8 mouse cellular contexts compared by ENCODE assay signal in the genomic region with DNA sequence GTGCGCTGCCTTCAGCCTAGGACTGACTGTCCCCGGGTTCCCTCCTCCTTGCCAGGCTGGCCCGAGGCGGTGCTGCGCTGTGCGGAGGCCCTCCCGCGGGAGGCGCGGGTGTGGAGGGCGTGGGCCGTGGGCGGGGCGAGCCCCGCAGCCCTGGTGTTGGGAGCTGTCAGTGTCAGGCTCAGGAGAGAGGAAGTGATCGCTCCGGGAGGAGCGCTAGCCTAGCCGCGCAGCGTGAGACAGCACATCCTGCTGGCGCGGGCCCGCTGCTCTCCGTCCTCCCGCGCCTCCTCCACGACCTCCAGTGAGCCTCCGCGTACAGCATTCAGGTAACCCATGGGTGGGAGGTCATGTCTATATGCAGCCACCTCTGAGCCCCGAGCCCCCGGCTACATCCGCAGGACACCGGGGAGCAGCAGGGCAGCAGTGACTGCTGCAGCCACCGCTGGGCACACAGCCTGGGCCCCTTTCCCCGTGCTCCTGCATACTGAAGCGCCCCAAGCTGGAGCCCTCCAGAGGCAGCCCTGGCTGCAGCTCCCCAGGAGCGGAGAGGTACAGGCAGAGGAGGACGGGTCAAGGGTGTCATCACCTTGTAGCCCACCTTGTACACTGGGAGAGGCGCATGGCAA. TPM values are rescaled to one million over a fixed set of nuclear protein-coding genes. Genes with fewer than 3 reads are reported as not detected.
DNase-seq lines count a peak whose midpoint lies in the region; ATAC-seq lines count a peak whose summit lies in the region.

Gene Dync1i1, plus strand, starts transcription at position 29 of the 626 bp plus-strand sequence.

- no peaks in the 10 kb centered on the region for H3K27me3 ChIP-seq in hindbrain, embryonic 16.5 days (replicated peaks; ENCODE audit: control insufficient read depth, insufficient read depth, low read length)
- H3K27me3 ChIP-seq in midbrain, embryonic 10.5 days (ENCODE audit: low read depth, poor library complexity, severe bottlenecking): peaks cover 18% of the 10 kb centered on the region

- H3K4me1 ChIP-seq in hindbrain, embryonic 16.5 days (ENCODE audit: control insufficient read depth, insufficient read depth, low read depth, low read length): peaks cover 5% of the 10 kb centered on the region
- peaks cover 14% of the 10 kb centered on the region for H3K4me1 ChIP-seq in midbrain, embryonic 10.5 days

- intact Hi-C loops in left cerebral cortex, postnatal 14 days (cut with DNase I): loop anchor here (5.0 kb wide), 1 partner anchor 77 kb away; no protein-coding TSS in a partner anchor

- H3K9me3 ChIP-seq in hindbrain, embryonic 16.5 days (ENCODE audit: control insufficient read depth, low read length): no peaks in the 10 kb centered on the region
- no peaks in the 10 kb centered on the region for H3K9me3 ChIP-seq in midbrain, embryonic 10.5 days (replicated peaks)

- ATAC-seq in common myeloid progenitor, adult 5-6 weeks (replicated peaks; ENCODE audit: low read depth, poor library complexity, severe bottlenecking): peak; percentile 99
- peak; percentile 92 for ATAC-seq in hindbrain, embryonic 16.5 days

- peak within 1 kb of the TSS; percentile 61 for H3K27ac ChIP-seq in hindbrain, embryonic 16.5 days (ENCODE audit: low read depth, low read length)
- peak within 1 kb of the TSS; percentile 39; the same call in 1 of the 2 replicates for H3K27ac ChIP-seq in midbrain, embryonic 10.5 days (replicated peaks)

- H3K9ac ChIP-seq in hindbrain, embryonic 16.5 days (ENCODE audit: low read depth, low read length): peak within 1 kb of the TSS; percentile 70

- 1% methylated on average over 40 of the region's 40 CpGs for WGBS in hindbrain, embryonic 16.5 days
- WGBS in midbrain, embryonic 10.5 days: under 1% methylated on average over 39 of the region's 40 CpGs

- peak within 1 kb of the TSS; percentile 92 for H3K4me2 ChIP-seq in hindbrain, embryonic 16.5 days (ENCODE audit: low read length)

- DNase-seq in adrenal gland, postnatal 14 days: peak; percentile 66
- DNase-seq in gastrocnemius, postnatal 10 days: peak; percentile 34
- peak; percentile 61 to 72 for DNase-seq in left cerebral cortex, postnatal 14 days (ENCODE audit: low spot score in 2 of 2)
- DNase-seq in midbrain, embryonic 10.5 days (ENCODE audit: low spot score): peak; percentile 52
- DNase-seq in skeletal muscle tissue, adult 2 months (ENCODE audit: low read depth, low spot score): peak; percentile 4
- no peak for DNase-seq in c-Kit-positive CD71-positive TER-119-positive erythroid progenitor cells, embryonic 14.5 days (ENCODE audit: low spot score)

- H3K36me3 ChIP-seq in hindbrain, embryonic 16.5 days (ENCODE audit: control insufficient read depth, insufficient read depth, low read length): no peaks in the 10 kb centered on the region
- H3K36me3 ChIP-seq in midbrain, embryonic 10.5 days: no peaks in the 10 kb centered on the region

- H3K4me3 ChIP-seq in hindbrain, embryonic 16.5 days (ENCODE audit: low read length): peak within 1 kb of the TSS; percentile 67
- H3K4me3 ChIP-seq in midbrain, embryonic 10.5 days: peak within 1 kb of the TSS; percentile 64

RNA-seq across cellular contexts. Expression of gene Dync1i1, which starts in this region (rescaled TPM):
- total RNA-seq in adrenal gland, postnatal 14 days (2021): 2.3 and 2.5 TPM in 2 replicates
- total RNA-seq in common myeloid progenitor, adult 5-6 weeks (2017): not detected in 2 replicates
- total RNA-seq in gastrocnemius, postnatal 10 days (2021): 1 to 10 TPM; 2.1 to 2.6 TPM
- 44.9 and 49.9 TPM in 2 replicates for polyA plus RNA-seq in hindbrain, embryonic 16.5 days (2015; fragmentation: Nextera tagmentation; extraction: Ambion mirVana)
- 100 to 1,000 TPM; 135 to 154 TPM for total RNA-seq in left cerebral cortex, postnatal 14 days (2021)
- polyA plus RNA-seq in midbrain, embryonic 10.5 days (2016; fragmentation: Nextera tagmentation; extraction: Ambion mirVana): 1.5 and 2.0 TPM in 2 replicates

Comparison
In these comparisons a context has a peak if more than half of its experiments do, and no peak if none do; other contexts are left out.
1. RNA of gene Dync1i1 (total RNA-seq): 135 to 154 TPM in left cerebral cortex, postnatal 14 days; 2.1 to 2.6 TPM in gastrocnemius, postnatal 10 days, 2.3 to 2.5 TPM in adrenal gland, postnatal 14 days and not detected in common myeloid progenitor, adult 5-6 weeks; every median in the first group is over 10 times any median in the second.
2. RNA of gene Dync1i1 (polyA plus RNA-seq): 44.9 to 49.9 TPM in hindbrain, embryonic 16.5 days; 1.5 to 2.0 TPM in midbrain, embryonic 10.5 days; every median in the first group is over 10 times any median in the second.
3. Peak in ATAC-seq in common myeloid progenitor, adult 5-6 weeks; RNA of the gene not detected or under 1 TPM.